Mouse (Mus musculus) layer of hippocampus, postnatal 36 days (tissue): Measurements from ENCODE around the gene Olfr523. TPM values are rescaled to one million over a fixed set of nuclear protein-coding genes. Genes with fewer than 3 reads are reported as not detected.
A peak's percentile ranks its signal among the peaks of the same experiment; 100 is the strongest.
"Not testable (repeated sequence)": the region's sequence is repeated elsewhere in the genome, so short reads cannot be mapped to it uniquely, and the experiment has no call there.

ENCODE experiments used
- DNase-seq, 2 experiments: peaks; one replicate each; pipeline ENCODE4 v3.0.0; 2022
- total RNA-seq, 2 experiments: library from RNA; stranded (reverse); gene quantifications; 2 replicates each; pipeline ENCODE4 v1.2.3; 2021

The Olfr523 gene
- total RNA-seq = under 1 TPM; 0.10 to 0.18 TPM

GRCm38 (mm10) chr7:140172936-140173335 lies at the start of gene Olfr523:
TSS of gene Olfr523 (plus strand) at chr7:140173217.
- DNase-seq = no peak

GRCm38 (mm10) chr7:140124382-140124781 lies 48.6 kb upstream of the Olfr523 start:
- DNase-seq = no peak

GRCm38 (mm10) chr7:140125278-140126021 lies 47.6 kb upstream of the Olfr523 start:
- DNase-seq = peak; percentile 85 to 87

GRCm38 (mm10) chr7:140126022-140126350 lies 47.0 kb upstream of the Olfr523 start:
- no peak for DNase-seq

- no peak for DNase-seq
These were observed 46.1 kb upstream of the Olfr523 start for GRCm38 (mm10) chr7:140126934-140127333.

GRCm38 (mm10) chr7:140127911-140128310 lies 45.1 kb upstream of the Olfr523 start:
- DNase-seq = no peak

GRCm38 (mm10) chr7:140132184-140132583 lies 40.8 kb upstream of the Olfr523 start:
- not testable (repeated sequence) for DNase-seq

- not testable (repeated sequence) for DNase-seq
These were observed 39.0 kb upstream of the Olfr523 start for GRCm38 (mm10) chr7:140134033-140134432.

GRCm38 (mm10) chr7:140135106-140135770 lies 37.8 kb upstream of the Olfr523 start:
- DNase-seq = no peak

- DNase-seq = peak; percentile 95 to 97
These were observed 35.6 kb upstream of the Olfr523 start, which contains the start of gene Mtg1 for GRCm38 (mm10) chr7:140137135-140138020. TSS of gene Mtg1 (plus strand) at chr7:140137564.

- no peak for DNase-seq
These were observed 35.1 kb upstream of the Olfr523 start for GRCm38 (mm10) chr7:140138021-140138310.

- DNase-seq = peak in 1 of 2 experiments; percentile 59
These were observed 31.7 kb upstream of the Olfr523 start for GRCm38 (mm10) chr7:140141350-140141749.

- DNase-seq = no peak
These were observed 28.5 kb upstream of the Olfr523 start for GRCm38 (mm10) chr7:140144550-140144949.

GRCm38 (mm10) chr7:140153383-140153782 lies 19.6 kb upstream of the Olfr523 start:
- peak; percentile 43 to 52 for DNase-seq

- no peak for DNase-seq
These were observed 19.2 kb upstream of the Olfr523 start for GRCm38 (mm10) chr7:140153829-140154217.

GRCm38 (mm10) chr7:140154218-140154927 lies 18.6 kb upstream of the Olfr523 start, which contains the start of gene Sprn:
TSS of gene Sprn (minus strand) at chr7:140154877.
- peak; percentile 70 to 78 for DNase-seq

GRCm38 (mm10) chr7:140160363-140160762 lies 12.7 kb upstream of the Olfr523 start:
- no peak for DNase-seq

GRCm38 (mm10) chr7:140164664-140165063 lies 8.4 kb upstream of the Olfr523 start, which contains the start of gene Olfr522:
TSS of gene Olfr522 (minus strand) at chr7:140164764.
- no peak for DNase-seq

GRCm38 (mm10) chr7:140167950-140168349 lies 5.1 kb upstream of the Olfr523 start:
- no peak for DNase-seq

GRCm38 (mm10) chr7:140169386-140169785 lies 3.6 kb upstream of the Olfr523 start:
- DNase-seq = no peak

- no peak for DNase-seq
These were observed 2.2 kb upstream of the Olfr523 start for GRCm38 (mm10) chr7:140170863-140171262.

GRCm38 (mm10) chr7:140179176-140179575 lies 6.2 kb downstream of the Olfr523 start:
- DNase-seq = no peak
